Mouse (Mus musculus) erythroblast, embryonic 14.5 days (primary cell): ENCODE measurements around the gene Gm37240.

Experiments used
- GATA1 ChIP-seq: IDR thresholded peaks from 2 replicates; pipeline ENCODE4 v1.6.1; 2012; ENCODE audit warnings: low read length, inconsistent platforms, mixed read lengths
- TAL1 ChIP-seq: IDR thresholded peaks from 3 replicates; pipeline ENCODE4 v1.6.1; 2012; ENCODE audit warnings: low read length, inconsistent platforms, mixed read lengths

DNA sequence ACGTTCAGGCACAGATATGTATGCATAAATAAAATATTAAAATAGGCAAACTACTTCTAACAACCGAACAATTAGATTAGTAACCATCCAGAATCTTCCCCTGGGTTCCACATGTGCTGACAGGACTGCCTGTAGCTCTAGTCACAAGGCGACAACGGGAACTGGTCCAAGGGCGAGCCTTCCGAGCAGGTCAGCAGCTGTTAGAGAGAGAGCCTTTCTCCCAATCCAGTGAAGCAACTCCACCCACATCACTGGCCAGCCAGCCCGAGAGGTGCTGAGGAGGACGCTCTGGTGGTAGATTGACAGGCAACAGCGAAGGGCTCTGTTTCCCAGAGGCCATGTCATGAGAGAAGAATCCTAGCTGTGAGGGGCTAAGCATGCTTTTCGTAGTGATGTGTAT, 1178.8 kb downstream of the Gm37240 start:
- TF ChIP-seq TAL1 (no peak), GATA1 (no peak)
